Mouse (Mus musculus) forebrain, embryonic 12.5 days (tissue): ENCODE measurements at regions not wholly inside any gene's neighbourhood (a gene's known extent, or its start where the extent isn't known, plus 50 kb on each side); places are given as distances from the start of the nearest gene placed in this dataset.

ENCODE experiments used
- ATAC-seq: fragments of 200-750 bp; cut with Nextera tagmentation; 2 replicates; pipeline ENCODE4 v1.8.0; 2017; ENCODE audit warnings: moderate TSS enrichment; ENCODE audit not compliant: low FRiP score
- H3K27ac ChIP-seq: fragments of 300-500 bp; sonication (generic); 2 replicates; pipeline ENCODE4 v1.5.1; 2016; ENCODE audit warnings: mild to moderate bottlenecking
- H3K27me3 ChIP-seq: fragments of 300-500 bp; sonication (generic); 2 replicates; pipeline ENCODE4 v1.6.1; 2016; ENCODE audit warnings: mild to moderate bottlenecking
- H3K36me3 ChIP-seq: fragments of 300-500 bp; sonication (generic); replicated peaks from 2 replicates; pipeline ENCODE4 v1.6.1; 2016; ENCODE audit warnings: mild to moderate bottlenecking
- H3K4me1 ChIP-seq: fragments of 300-500 bp; sonication (generic); 2 replicates; pipeline ENCODE4 v1.6.1; 2016
- H3K4me2 ChIP-seq: fragments of 300-500 bp; sonication (generic); 2 replicates; pipeline ENCODE4 v1.6.1; 2016; ENCODE audit warnings: mild to moderate bottlenecking, moderate library complexity
- H3K4me3 ChIP-seq: fragments of 300-500 bp; sonication (generic); replicated peaks from 2 replicates; pipeline ENCODE4 v1.5.1; 2016; ENCODE audit warnings: mild to moderate bottlenecking
- H3K9ac ChIP-seq: fragments of 300-500 bp; sonication (generic); 2 replicates; pipeline ENCODE4 v1.6.1; 2016; ENCODE audit warnings: mild to moderate bottlenecking
- H3K9me3 ChIP-seq: fragments of 300-500 bp; sonication (generic); 2 replicates; pipeline ENCODE4 v1.6.1; 2016
- WGBS: fragments of 180-500 bp; shearing (Covaris S2); methylation state at CpG from one replicate; pipeline ENCODE4 v1.1.7; 2016; 5-methylcytosine and 5-hydroxymethylcytosine counted together

- H3K9ac ChIP-seq, result no peak overlapping the region
- 17% methylated on average over 3 of the region's 3 CpGs for WGBS
- H3K4me1 ChIP-seq, result peaks cover 36% of the 10 kb centered on the region
- 0 out of 2 replicates have a peak, but pooled peaks cover 7% of the 10 kb centered on the region for H3K9me3 ChIP-seq
- ATAC-seq, result no peak
- no peak overlapping the region for H3K4me3 ChIP-seq
- H3K4me2 ChIP-seq, result no peak overlapping the region
- no peak overlapping the region for H3K27ac ChIP-seq
- H3K27me3 ChIP-seq, result no peaks in the 10 kb centered on the region
- no peaks in the 10 kb centered on the region for H3K36me3 ChIP-seq
Observed at GRCm38 (mm10) chr2:34080176-34080575, 192.4 kb upstream of the Mvb12b start.

DNA sequence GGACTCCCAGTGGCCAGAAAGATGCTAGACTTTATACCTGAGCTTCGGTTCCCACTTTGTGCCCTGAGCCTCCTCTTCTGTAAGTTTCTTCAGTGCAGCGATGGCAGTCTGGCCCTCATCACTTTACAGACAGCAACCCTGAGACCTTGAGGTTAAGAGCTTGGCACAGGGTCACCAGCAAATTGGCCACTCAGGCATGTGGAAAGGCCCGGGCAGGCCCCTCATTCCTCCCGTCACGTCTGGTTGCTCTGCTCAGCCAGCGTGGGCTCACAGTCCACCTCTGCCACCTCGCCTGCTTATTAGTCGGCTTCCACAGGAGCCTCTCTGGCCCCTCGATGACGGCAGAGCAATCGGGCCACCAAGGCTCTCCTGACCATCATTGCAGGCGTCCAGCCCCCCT is 191.5 kb upstream of the Mvb12b start:
- 76% methylated on average over 12 of the region's 12 CpGs for WGBS
- Histone ChIP-seq H3K27ac (peak overlapping the region; percentile 36; the same call in 1 of the 2 replicates), H3K4me2 (no peak overlapping the region), H3K9ac (no peak overlapping the region), H3K9me3 (0 out of 2 replicates have a peak, but pooled peaks cover 7% of the 10 kb centered on the region), H3K4me1 (peaks cover 33% of the 10 kb centered on the region), H3K27me3 (no peaks in the 10 kb centered on the region), H3K36me3 (no peaks in the 10 kb centered on the region), H3K4me3 (no peak overlapping the region)
- ATAC-seq, result no peak

- no peak overlapping the region for H3K4me3 ChIP-seq
- H3K9ac ChIP-seq, result no peak overlapping the region
- H3K27me3 ChIP-seq, result no peaks in the 10 kb centered on the region
- 59% methylated on average over 4 of the region's 4 CpGs for WGBS
- no peaks in the 10 kb centered on the region for H3K36me3 ChIP-seq
- H3K4me2 ChIP-seq, result no peak overlapping the region
- H3K27ac ChIP-seq, result peak overlapping the region; percentile 36; the same call in 1 of the 2 replicates
- ATAC-seq, result 0 out of 2 replicates have a peak, but pooled peaks have one; percentile 30
- H3K9me3 ChIP-seq, result 0 out of 2 replicates have a peak, but pooled peaks cover 7% of the 10 kb centered on the region
- H3K4me1 ChIP-seq, result peaks cover 30% of the 10 kb centered on the region
Observed at GRCm38 (mm10) chr2:34078875-34079262, 191.1 kb upstream of the Mvb12b start.

- 53% methylated on average over 3 of the region's 3 CpGs for WGBS
- H3K4me1 ChIP-seq, result peaks cover 30% of the 10 kb centered on the region
- H3K4me3 ChIP-seq, result no peak overlapping the region
- H3K9ac ChIP-seq, result no peak overlapping the region
- H3K36me3 ChIP-seq, result no peaks in the 10 kb centered on the region
- ATAC-seq, result peak; percentile 65
- no peaks in the 10 kb centered on the region for H3K27me3 ChIP-seq
- peak overlapping the region; percentile 54; the same call in 1 of the 2 replicates for H3K27ac ChIP-seq
- H3K9me3 ChIP-seq, result 0 out of 2 replicates have a peak, but pooled peaks cover 7% of the 10 kb centered on the region
- H3K4me2 ChIP-seq, result no peak overlapping the region
Observed at GRCm38 (mm10) chr2:34078248-34078874, 190.6 kb upstream of the Mvb12b start.

- no peak overlapping the region for H3K4me2 ChIP-seq
- H3K36me3 ChIP-seq, result no peaks in the 10 kb centered on the region
- H3K27me3 ChIP-seq, result no peaks in the 10 kb centered on the region
- H3K4me3 ChIP-seq, result no peak overlapping the region
- ATAC-seq, result no peak
- H3K4me1 ChIP-seq, result peaks cover 36% of the 10 kb centered on the region
- H3K9me3 ChIP-seq, result 0 out of 2 replicates have a peak, but pooled peaks cover 5% of the 10 kb centered on the region
- H3K27ac ChIP-seq, result no peak overlapping the region
- WGBS, result 85% methylated on average over 4 of the region's 4 CpGs
- no peak overlapping the region for H3K9ac ChIP-seq
Observed at GRCm38 (mm10) chr2:34076346-34076745, 188.6 kb upstream of the Mvb12b start.

DNA sequence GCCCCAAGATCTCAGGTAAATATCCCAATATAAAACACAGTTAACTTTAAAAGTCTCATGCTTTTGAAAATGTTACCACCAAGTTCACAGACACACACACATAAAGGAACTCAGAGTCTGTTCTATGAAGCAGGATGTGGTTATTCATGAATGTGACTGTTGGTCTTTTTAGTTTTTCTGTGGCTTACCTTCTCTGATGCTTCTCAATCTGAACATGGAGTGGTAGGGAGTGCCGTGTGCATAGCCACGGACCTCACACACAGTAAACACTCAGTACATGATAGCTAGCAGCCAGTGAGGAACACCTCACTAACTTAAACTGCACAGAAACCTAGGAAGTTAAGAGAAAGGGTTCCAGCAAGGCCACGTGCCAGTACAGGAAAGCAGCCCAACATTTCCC is 186.3 kb upstream of the Mvb12b start:
- no peak for ATAC-seq
- Histone ChIP-seq H3K36me3 (no peaks in the 10 kb centered on the region), H3K27me3 (no peaks in the 10 kb centered on the region), H3K4me1 (peaks cover 23% of the 10 kb centered on the region), H3K9ac (no peak overlapping the region), H3K4me3 (no peak overlapping the region), H3K9me3 (no peaks in the 10 kb centered on the region), H3K4me2 (no peak overlapping the region), H3K27ac (no peak overlapping the region)
- WGBS, result 77% methylated on average over 3 of the region's 3 CpGs

GRCm38 (mm10) chr2:34065592-34065991 is 177.8 kb upstream of the Mvb12b start:
- Histone ChIP-seq H3K4me1 (peaks cover 5% of the 10 kb centered on the region; the same call in 1 of the 2 replicates), H3K36me3 (no peaks in the 10 kb centered on the region), H3K4me3 (no peak overlapping the region), H3K9me3 (no peaks in the 10 kb centered on the region), H3K27me3 (no peaks in the 10 kb centered on the region), H3K9ac (no peak overlapping the region), H3K27ac (no peak overlapping the region), H3K4me2 (no peak overlapping the region)
- 0 out of 2 replicates have a peak, but pooled peaks have one; percentile 30 for ATAC-seq
- WGBS, result 69% methylated on average over 13 of the region's 13 CpGs

- ATAC-seq, result no peak
Observed at GRCm38 (mm10) chr2:34065090-34065489, 177.3 kb upstream of the Mvb12b start.

DNA sequence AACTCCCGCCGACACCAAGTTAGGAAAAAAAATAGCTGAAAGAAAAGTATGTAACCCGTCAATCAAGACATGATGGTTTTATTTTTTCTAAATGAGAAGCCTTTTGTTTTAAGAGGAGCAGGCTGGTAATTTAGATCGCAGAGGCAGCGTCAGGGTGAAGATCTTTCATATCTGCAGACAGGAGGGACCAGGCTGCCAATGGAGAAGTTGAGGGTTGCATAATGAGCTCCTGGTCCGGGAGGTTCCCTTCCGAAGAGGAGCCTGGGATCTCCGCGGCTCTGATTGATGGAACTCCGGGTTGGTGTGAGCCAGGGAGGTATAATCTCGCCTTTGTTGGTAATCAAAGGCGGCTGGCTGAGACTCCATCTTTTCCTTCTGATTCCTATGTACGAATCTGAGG is 168.8 kb upstream of the Mvb12b start:
- Histone ChIP-seq H3K9me3 (0 out of 2 replicates have a peak, but pooled peaks cover 2% of the 10 kb centered on the region), H3K4me3 (no peak overlapping the region), H3K27ac (no peak overlapping the region), H3K4me1 (no peaks in the 10 kb centered on the region), H3K4me2 (no peak overlapping the region), H3K27me3 (no peaks in the 10 kb centered on the region), H3K36me3 (no peaks in the 10 kb centered on the region), H3K9ac (no peak overlapping the region)
- WGBS, result 64% methylated on average over 13 of the region's 13 CpGs
- no peak for ATAC-seq

More at GRCm38 (mm10) chr2:34065090-34065489, 177.3 kb upstream of the Mvb12b start:
- Histone ChIP-seq H3K9ac (no peak overlapping the region), H3K4me3 (no peak overlapping the region), H3K36me3 (no peaks in the 10 kb centered on the region), H3K4me2 (no peak overlapping the region), H3K4me1 (peaks cover 5% of the 10 kb centered on the region; the same call in 1 of the 2 replicates), H3K27ac (peak overlapping the region; percentile 50), H3K9me3 (no peaks in the 10 kb centered on the region), H3K27me3 (no peaks in the 10 kb centered on the region)
- 47% methylated on average over 10 of the region's 10 CpGs for WGBS

- no peak for ATAC-seq
- no peak overlapping the region for H3K27ac ChIP-seq
- H3K4me2 ChIP-seq, result no peak overlapping the region
- WGBS, result 84% methylated on average over 5 of the region's 5 CpGs
- H3K4me1 ChIP-seq, result no peaks in the 10 kb centered on the region
- H3K27me3 ChIP-seq, result peaks cover 5% of the 10 kb centered on the region; the same call in 1 of the 2 replicates
- H3K9ac ChIP-seq, result no peak overlapping the region
- no peaks in the 10 kb centered on the region for H3K9me3 ChIP-seq
- no peak overlapping the region for H3K4me3 ChIP-seq
- H3K36me3 ChIP-seq, result no peaks in the 10 kb centered on the region
Observed at GRCm38 (mm10) chr2:34043064-34043463, 155.3 kb upstream of the Mvb12b start.

GRCm38 (mm10) chr2:34042336-34042735 is 154.6 kb upstream of the Mvb12b start:
- no peak for ATAC-seq

GRCm38 (mm10) chr2:34038982-34039381 is 151.2 kb upstream of the Mvb12b start:
- Histone ChIP-seq H3K4me3 (no peak overlapping the region), H3K9me3 (no peaks in the 10 kb centered on the region), H3K36me3 (no peaks in the 10 kb centered on the region), H3K9ac (no peak overlapping the region), H3K27ac (no peak overlapping the region), H3K4me1 (no peaks in the 10 kb centered on the region; the same call in 1 of the 2 replicates), H3K4me2 (no peak overlapping the region), H3K27me3 (peaks cover 5% of the 10 kb centered on the region; the same call in 1 of the 2 replicates)
- no peak for ATAC-seq
- WGBS, result 59% methylated on average over 8 of the region's 8 CpGs

More at GRCm38 (mm10) chr2:34042336-34042735, 154.6 kb upstream of the Mvb12b start:
- H3K9ac ChIP-seq, result no peak overlapping the region
- WGBS, result 66% methylated on average over 7 of the region's 7 CpGs
- no peak overlapping the region for H3K4me3 ChIP-seq
- no peak overlapping the region for H3K27ac ChIP-seq
- H3K4me2 ChIP-seq, result no peak overlapping the region
- H3K4me1 ChIP-seq, result no peaks in the 10 kb centered on the region
- H3K27me3 ChIP-seq, result peaks cover 5% of the 10 kb centered on the region; the same call in 1 of the 2 replicates
- no peaks in the 10 kb centered on the region for H3K36me3 ChIP-seq
- no peaks in the 10 kb centered on the region for H3K9me3 ChIP-seq

GRCm38 (mm10) chr2:34033212-34033611 is 145.5 kb upstream of the Mvb12b start:
- Histone ChIP-seq H3K27ac (peak overlapping the region; percentile 59), H3K4me3 (no peak overlapping the region), H3K27me3 (peaks cover 21% of the 10 kb centered on the region), H3K9ac (no peak overlapping the region), H3K36me3 (no peaks in the 10 kb centered on the region), H3K4me1 (peaks cover 22% of the 10 kb centered on the region), H3K4me2 (no peak overlapping the region), H3K9me3 (no peaks in the 10 kb centered on the region)
- 63% methylated on average over 11 of the region's 11 CpGs for WGBS
- ATAC-seq, result no peak
